Mouse (Mus musculus): Measurements from ENCODE around the gene Slc25a45. TPM values are rescaled to one million over a fixed set of nuclear protein-coding genes. Genes with fewer than 3 reads are reported as not detected.

Slc25a45 gene
- polyA plus RNA-seq, 1 experiment from 2014 or later: 3.4 TPM

DNA sequence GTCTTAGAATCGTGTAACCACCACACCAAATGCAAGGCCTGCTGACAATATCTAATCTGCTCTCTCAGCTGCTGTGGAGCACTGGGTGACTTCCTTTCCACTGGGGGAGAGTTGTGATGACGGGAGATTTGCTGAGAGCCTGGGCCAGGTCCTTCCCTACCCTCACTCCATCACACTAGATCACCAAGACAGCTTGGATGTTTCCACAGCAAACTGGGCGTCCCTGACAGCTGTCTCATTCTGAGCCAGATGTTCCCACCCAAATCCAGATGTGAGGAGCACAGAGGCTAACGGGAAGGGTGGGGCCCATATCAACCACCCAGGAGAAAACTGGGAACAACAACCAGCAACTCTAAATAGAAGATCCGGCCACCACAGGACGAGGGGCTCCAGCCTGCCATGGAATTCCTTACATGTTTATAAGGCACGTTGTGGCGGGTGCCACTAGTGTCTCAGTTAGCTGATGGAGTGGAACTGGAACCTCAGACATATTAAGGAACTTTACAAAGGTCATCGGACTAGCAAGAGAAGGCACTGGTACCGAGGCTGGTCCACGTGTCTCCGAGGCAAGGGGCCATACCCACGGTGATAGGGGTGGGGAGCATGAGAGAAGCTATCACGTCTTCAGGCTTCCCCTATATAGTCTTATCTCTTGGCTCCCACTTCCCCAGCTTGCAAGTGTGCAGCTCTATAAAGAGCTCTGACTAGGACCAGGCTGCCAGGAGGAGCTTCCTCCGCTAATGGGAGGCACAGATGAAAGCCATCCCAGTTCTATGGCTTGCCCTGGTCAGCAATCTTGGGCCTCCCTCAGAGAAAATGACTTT lies 44.7 kb downstream of the Slc25a45 start:
- no peak for ATAC-seq
- H3K4me3 ChIP-seq (ENCODE audit: low read length): 0 out of 2 replicates have a peak overlapping the region, but pooled peaks have one; percentile 5
- H3K4me1 ChIP-seq (ENCODE audit: control insufficient read depth, insufficient read depth, low read length): peaks cover 27% of the 10 kb centered on the region
- 67% methylated on average over 15 of the region's 15 CpGs for WGBS
- no peaks in the 10 kb centered on the region for H3K9me3 ChIP-seq (ENCODE audit: control insufficient read depth, low read length)
- no peaks in the 10 kb centered on the region for H3K27me3 ChIP-seq (replicated peaks; ENCODE audit: control insufficient read depth, insufficient read depth, low read length)
- H3K4me2 ChIP-seq (ENCODE audit: low read depth, low read length): peak overlapping the region; percentile 39
- peak overlapping the region; percentile 54; the same call in 1 of the 2 replicates for H3K9ac ChIP-seq (ENCODE audit: low read depth, low read length)
- H3K36me3 ChIP-seq (ENCODE audit: control insufficient read depth, insufficient read depth, low read length): 0 out of 2 replicates have a peak, but pooled peaks cover 9% of the 10 kb centered on the region
- peak overlapping the region; percentile 24; the same call in 1 of the 2 replicates for H3K27ac ChIP-seq (ENCODE audit: low read length)

DNA sequence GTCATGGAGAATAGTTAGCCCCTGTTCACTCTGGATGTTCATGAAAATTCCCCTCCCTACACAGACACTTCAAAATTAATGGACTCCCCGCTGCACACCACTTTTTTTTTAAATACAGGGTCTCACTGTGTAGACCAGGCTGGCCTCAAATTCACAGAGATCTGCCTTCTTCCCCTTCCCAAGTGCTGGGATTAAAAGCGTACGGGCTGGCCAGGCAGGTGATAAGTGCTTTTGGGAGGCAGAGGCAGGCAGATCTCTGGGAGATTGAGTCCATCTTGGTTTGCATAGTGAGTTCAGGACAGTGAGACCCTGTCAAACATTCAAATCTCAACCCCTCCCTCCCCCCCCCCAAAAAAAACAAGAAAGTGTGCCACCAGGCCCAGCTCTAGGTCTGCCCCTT lies 45.4 kb downstream of the Slc25a45 start:
- 92% methylated on average over 3 of the region's 3 CpGs for WGBS
- H3K27ac ChIP-seq (ENCODE audit: low read length): no peak overlapping the region
- ATAC-seq: no peak
- H3K4me3 ChIP-seq (ENCODE audit: low read length): no peak overlapping the region
- peaks cover 27% of the 10 kb centered on the region for H3K4me1 ChIP-seq (ENCODE audit: control insufficient read depth, insufficient read depth, low read length)
- 0 out of 2 replicates have a peak, but pooled peaks cover 4% of the 10 kb centered on the region for H3K36me3 ChIP-seq (ENCODE audit: control insufficient read depth, insufficient read depth, low read length)
- H3K27me3 ChIP-seq (replicated peaks; ENCODE audit: control insufficient read depth, insufficient read depth, low read length): no peaks in the 10 kb centered on the region
- peak overlapping the region; percentile 17; the same call in 1 of the 2 replicates for H3K4me2 ChIP-seq (ENCODE audit: low read depth, low read length)
- no peak overlapping the region for H3K9ac ChIP-seq (ENCODE audit: low read depth, low read length)
- no peaks in the 10 kb centered on the region for H3K9me3 ChIP-seq (ENCODE audit: control insufficient read depth, low read length)

DNA sequence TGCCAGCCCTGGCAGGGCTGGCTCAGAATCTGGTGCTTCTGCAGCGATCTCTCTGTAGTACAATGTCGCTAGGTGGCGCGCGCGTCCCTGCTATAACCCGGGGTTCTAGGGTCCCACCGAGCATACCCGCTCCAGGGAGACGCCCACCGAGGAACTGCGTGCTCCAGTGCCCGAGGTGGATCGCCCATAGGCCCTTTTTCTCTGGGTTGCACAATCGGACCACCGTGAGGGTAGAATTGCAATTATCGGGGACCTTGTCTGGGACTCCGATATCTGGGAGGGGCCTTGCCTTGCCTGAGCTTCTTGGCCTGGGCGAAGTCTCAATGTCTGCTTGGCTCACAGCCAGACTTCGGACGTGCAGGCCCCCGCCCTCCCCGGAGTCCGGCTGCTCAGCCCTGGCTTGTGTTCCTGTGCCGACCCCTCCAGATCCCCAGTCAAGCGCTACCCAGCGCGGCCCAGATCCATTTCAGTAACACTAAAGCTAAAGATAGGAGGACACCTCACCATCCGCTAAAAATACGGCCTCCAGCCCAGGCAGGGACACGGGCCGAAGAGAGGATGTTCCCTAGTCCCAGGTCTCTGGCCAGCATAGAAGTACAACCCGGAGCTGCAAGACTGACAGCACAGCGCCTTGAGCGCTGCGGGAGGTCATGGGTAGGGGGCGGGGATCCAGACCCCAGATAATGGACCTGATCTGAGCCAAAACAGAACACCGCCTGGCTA lies 46.5 kb downstream of the Slc25a45 start:
- H3K27me3 ChIP-seq (replicated peaks; ENCODE audit: control insufficient read depth, insufficient read depth, low read length): no peaks in the 10 kb centered on the region
- WGBS: under 1% methylated on average over 38 of the region's 38 CpGs
- H3K9me3 ChIP-seq (ENCODE audit: control insufficient read depth, low read length): no peaks in the 10 kb centered on the region
- H3K4me2 ChIP-seq (ENCODE audit: low read depth, low read length): peak overlapping the region; percentile 95
- H3K36me3 ChIP-seq (ENCODE audit: control insufficient read depth, insufficient read depth, low read length): 0 out of 2 replicates have a peak, but pooled peaks cover 3% of the 10 kb centered on the region
- peaks cover 37% of the 10 kb centered on the region for H3K4me1 ChIP-seq (ENCODE audit: control insufficient read depth, insufficient read depth, low read length)
- peak; percentile 77 for ATAC-seq
- H3K4me3 ChIP-seq (ENCODE audit: low read length): peak overlapping the region; percentile 71
- H3K27ac ChIP-seq (ENCODE audit: low read length): peak overlapping the region; percentile 95
- peak overlapping the region; percentile 75 for H3K9ac ChIP-seq (ENCODE audit: low read depth, low read length)

DNA sequence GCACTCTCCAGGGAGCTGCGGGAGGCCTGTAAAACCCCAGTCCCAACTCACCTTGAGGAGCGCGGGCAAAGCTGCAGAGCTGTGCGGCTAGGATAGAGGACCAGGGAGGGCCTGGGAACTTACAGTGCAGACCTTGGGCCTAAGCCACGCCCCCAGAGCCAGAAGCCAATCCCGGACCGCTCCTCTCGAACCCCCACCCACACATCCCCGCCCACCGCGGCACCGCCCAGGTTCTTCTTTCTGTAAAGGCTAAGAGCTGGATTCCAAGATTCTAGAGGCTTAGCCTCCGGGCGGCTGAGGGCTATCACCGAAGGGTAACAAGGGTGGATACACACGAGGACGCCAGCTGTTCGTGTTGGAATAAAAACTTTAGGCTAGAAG lies 47.1 kb downstream of the Slc25a45 start, which contains the start of gene Cdc42ep2:
Cdc42ep2 (minus strand) TSS at position 104 of the 381 bp plus-strand sequence.
- H3K9me3 ChIP-seq (ENCODE audit: control insufficient read depth, low read length): no peaks in the 10 kb centered on the region
- H3K4me2 ChIP-seq (ENCODE audit: low read depth, low read length): peak within 1 kb of the TSS; percentile 95
- no peaks in the 10 kb centered on the region for H3K27me3 ChIP-seq (replicated peaks; ENCODE audit: control insufficient read depth, insufficient read depth, low read length)
- 0 out of 2 replicates have a peak, but pooled peaks cover 3% of the 10 kb centered on the region for H3K36me3 ChIP-seq (ENCODE audit: control insufficient read depth, insufficient read depth, low read length)
- WGBS: under 1% methylated on average over 18 of the region's 18 CpGs
- peaks cover 43% of the 10 kb centered on the region for H3K4me1 ChIP-seq (ENCODE audit: control insufficient read depth, insufficient read depth, low read length)
- H3K4me3 ChIP-seq (ENCODE audit: low read length): peak within 1 kb of the TSS; percentile 71
- peak; percentile 94 for ATAC-seq
- H3K9ac ChIP-seq (ENCODE audit: low read depth, low read length): peak within 1 kb of the TSS; percentile 75
- peak within 1 kb of the TSS; percentile 95 for H3K27ac ChIP-seq (ENCODE audit: low read length)

- Histone ChIP-seq H3K4me2 (ENCODE audit: low read depth, low read length) (peak overlapping the region; percentile 56), H3K9ac (ENCODE audit: low read depth, low read length) (peak overlapping the region; percentile 41), H3K27me3 (replicated peaks; ENCODE audit: control insufficient read depth, insufficient read depth, low read length) (no peaks in the 10 kb centered on the region), H3K4me3 (ENCODE audit: low read length) (peak overlapping the region; percentile 71), H3K9me3 (ENCODE audit: control insufficient read depth, low read length) (no peaks in the 10 kb centered on the region), H3K27ac (ENCODE audit: low read length) (peak overlapping the region; percentile 67), H3K4me1 (ENCODE audit: control insufficient read depth, insufficient read depth, low read length) (peaks cover 50% of the 10 kb centered on the region), H3K36me3 (ENCODE audit: control insufficient read depth, insufficient read depth, low read length) (0 out of 2 replicates have a peak, but pooled peaks cover 2% of the 10 kb centered on the region)
- no peak for ATAC-seq
- 29% methylated on average over 11 of the region's 11 CpGs for WGBS
Measured at GRCm38 (mm10) chr19:5925311-5925855, 47.8 kb downstream of the Slc25a45 start.

DNA sequence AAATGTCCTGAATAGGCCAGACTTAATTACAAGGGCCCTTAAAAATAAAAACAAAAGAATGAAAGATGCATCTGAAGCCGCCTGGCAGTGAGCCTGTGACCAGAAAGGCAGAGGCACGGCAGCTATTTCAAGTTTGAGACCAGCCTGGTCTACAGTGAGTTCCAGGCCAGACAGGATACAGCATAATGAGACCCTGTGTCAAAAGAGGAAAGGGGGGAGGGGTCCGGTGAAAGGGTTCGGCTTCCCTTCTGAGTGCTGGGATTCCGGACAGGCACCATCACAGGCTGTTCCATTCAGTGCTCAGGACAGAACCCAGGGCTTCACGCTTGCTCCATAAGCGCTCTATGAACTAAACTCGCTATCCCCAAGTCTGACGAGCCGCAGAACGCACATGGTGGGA lies 49.4 kb downstream of the Slc25a45 start:
- no peaks in the 10 kb centered on the region for H3K9me3 ChIP-seq (ENCODE audit: control insufficient read depth, low read length)
- H3K9ac ChIP-seq (ENCODE audit: low read depth, low read length): no peak overlapping the region
- no peaks in the 10 kb centered on the region for H3K36me3 ChIP-seq (ENCODE audit: control insufficient read depth, insufficient read depth, low read length)
- H3K27me3 ChIP-seq (replicated peaks; ENCODE audit: control insufficient read depth, insufficient read depth, low read length): no peaks in the 10 kb centered on the region
- no peak overlapping the region for H3K4me2 ChIP-seq (ENCODE audit: low read depth, low read length)
- WGBS: 73% methylated on average over 11 of the region's 11 CpGs
- no peak overlapping the region for H3K4me3 ChIP-seq (ENCODE audit: low read length)
- H3K27ac ChIP-seq (ENCODE audit: low read length): no peak overlapping the region
- no peak for ATAC-seq
- peaks cover 43% of the 10 kb centered on the region for H3K4me1 ChIP-seq (ENCODE audit: control insufficient read depth, insufficient read depth, low read length)

GRCm38 (mm10) chr19:5927532-5927931 lies 49.9 kb downstream of the Slc25a45 start:
- Histone ChIP-seq H3K9ac (ENCODE audit: low read depth, low read length) (no peak overlapping the region), H3K4me1 (ENCODE audit: control insufficient read depth, insufficient read depth, low read length) (peaks cover 39% of the 10 kb centered on the region), H3K36me3 (ENCODE audit: control insufficient read depth, insufficient read depth, low read length) (no peaks in the 10 kb centered on the region), H3K27ac (ENCODE audit: low read length) (no peak overlapping the region), H3K4me2 (ENCODE audit: low read depth, low read length) (no peak overlapping the region), H3K9me3 (ENCODE audit: control insufficient read depth, low read length) (no peaks in the 10 kb centered on the region), H3K4me3 (ENCODE audit: low read length) (no peak overlapping the region), H3K27me3 (replicated peaks; ENCODE audit: control insufficient read depth, insufficient read depth, low read length) (no peaks in the 10 kb centered on the region)
- 70% methylated on average over 8 of the region's 8 CpGs for WGBS
- ATAC-seq: no peak

DNA sequence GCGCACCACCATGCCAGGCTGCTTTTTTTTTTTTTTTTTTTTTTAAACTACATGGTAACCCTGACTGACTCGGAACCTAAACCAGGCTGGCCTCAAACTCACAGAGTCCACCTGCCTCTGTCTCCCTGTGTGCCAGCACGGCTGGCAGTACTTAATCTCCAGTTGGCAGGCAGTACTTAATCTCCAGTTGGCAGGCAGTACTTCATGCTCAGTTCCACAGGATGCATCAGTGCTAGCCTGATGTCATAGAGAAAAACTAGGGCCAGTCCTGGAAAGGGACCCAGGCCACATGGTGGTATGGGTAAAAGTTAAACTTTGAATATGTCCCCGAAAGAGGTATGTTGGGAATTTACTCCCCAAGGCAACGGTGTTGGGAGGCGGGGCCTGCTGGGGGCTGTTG lies 50.5 kb downstream of the Slc25a45 start:
- Histone ChIP-seq H3K27ac (ENCODE audit: low read length) (no peak overlapping the region), H3K27me3 (replicated peaks; ENCODE audit: control insufficient read depth, insufficient read depth, low read length) (no peaks in the 10 kb centered on the region), H3K36me3 (ENCODE audit: control insufficient read depth, insufficient read depth, low read length) (no peaks in the 10 kb centered on the region), H3K9ac (ENCODE audit: low read depth, low read length) (no peak overlapping the region), H3K4me3 (ENCODE audit: low read length) (no peak overlapping the region), H3K4me2 (ENCODE audit: low read depth, low read length) (no peak overlapping the region), H3K4me1 (ENCODE audit: control insufficient read depth, insufficient read depth, low read length) (peaks cover 39% of the 10 kb centered on the region), H3K9me3 (ENCODE audit: control insufficient read depth, low read length) (no peaks in the 10 kb centered on the region)
- no peak for ATAC-seq
- 60% methylated on average over 6 of the region's 6 CpGs for WGBS

- H3K27me3 ChIP-seq (replicated peaks; ENCODE audit: control insufficient read depth, insufficient read depth, low read length): no peaks in the 10 kb centered on the region
- H3K4me2 ChIP-seq (ENCODE audit: low read depth, low read length): no peak overlapping the region
- no peak for ATAC-seq
- peaks cover 38% of the 10 kb centered on the region for H3K4me1 ChIP-seq (ENCODE audit: control insufficient read depth, insufficient read depth, low read length)
- H3K36me3 ChIP-seq (ENCODE audit: control insufficient read depth, insufficient read depth, low read length): no peaks in the 10 kb centered on the region
- H3K9ac ChIP-seq (ENCODE audit: low read depth, low read length): 0 out of 2 replicates have a peak overlapping the region, but pooled peaks have one; percentile 16
- WGBS: 44% methylated on average over 3 of the region's 3 CpGs
- no peak overlapping the region for H3K4me3 ChIP-seq (ENCODE audit: low read length)
- H3K9me3 ChIP-seq (ENCODE audit: control insufficient read depth, low read length): no peaks in the 10 kb centered on the region
- no peak overlapping the region for H3K27ac ChIP-seq (ENCODE audit: low read length)
Measured at GRCm38 (mm10) chr19:5928546-5928945, 50.9 kb downstream of the Slc25a45 start.
